Mouse (Mus musculus) liver, adult 2 months (tissue): Measurements from ENCODE around the gene Tfap2b.

Source experiments
- CTCF ChIP-seq: fragments of 200-500 bp; IDR thresholded peaks from 2 replicates; pipeline ENCODE4 v1.5.1; 2011; ENCODE audit warnings: low read depth, low read length, control low read depth
- POLR2A ChIP-seq: fragments of 200-500 bp; IDR thresholded peaks from 2 replicates; pipeline ENCODE4 v1.6.1; 2011; ENCODE audit warnings: low read length, control low read depth; ENCODE audit not compliant: insufficient read depth; ENCODE audit errors: extremely low read depth

- TF ChIP-seq POLR2A (no peak), CTCF (no peak)
These were observed 2.3 kb downstream of the Tfap2b start for GRCm38 (mm10) chr1:19211033-19211405.
